Mouse (Mus musculus): ENCODE measurements around the gene Cdk6.

Cdk6 gene

GRCm38 (mm10) chr5:3554198-3554597 lies 212.9 kb downstream of the Cdk6 start:
- DNase-seq (ENCODE audit: low spot score in 2 of 2) = no peak

GRCm38 (mm10) chr5:3571266-3571665 lies 230.0 kb downstream of the Cdk6 start, which contains the start of gene 1700109H08Rik:
1700109H08Rik (plus strand) TSS chr5:3571566.
- no peak for DNase-seq (ENCODE audit: low spot score in 2 of 2)

- no peak for DNase-seq (ENCODE audit: low spot score in 2 of 2)
Observed at GRCm38 (mm10) chr5:3574825-3575224, 233.5 kb downstream of the Cdk6 start.

GRCm38 (mm10) chr5:3577939-3578338 lies 236.7 kb downstream of the Cdk6 start:
- DNase-seq (ENCODE audit: low spot score in 2 of 2) = no peak

GRCm38 (mm10) chr5:3579066-3579465 lies 237.8 kb downstream of the Cdk6 start:
- DNase-seq (ENCODE audit: low spot score in 2 of 2) = no peak
